Mouse (Mus musculus) layer of hippocampus, adult 2 months (tissue): ENCODE data around the gene Bahd1. TPM values are rescaled to one million over a fixed set of nuclear protein-coding genes. Genes with fewer than 3 reads are reported as not detected.

Experiments
- DNase-seq, 2 experiments: peaks; one replicate each; pipeline ENCODE4 v3.0.0; 2022; ENCODE audit warnings: low spot score in 2 of 2
- H3K27ac ChIP-seq: fragments of 200-600 bp; 2 replicates; pipeline ENCODE4 v1.8.1; 2022
- H3K4me3 ChIP-seq: fragments of 200-600 bp; 2 replicates; pipeline ENCODE4 v1.8.1; 2022; ENCODE audit warnings: mild to moderate bottlenecking
- CTCF ChIP-seq: fragments of 200-600 bp; conservative IDR thresholded peaks from 2 replicates; pipeline ENCODE4 v1.8.1; 2022; ENCODE audit warnings: antibody characterized with exemption, mild to moderate bottlenecking, moderate library complexity
- total RNA-seq, 2 experiments: library from RNA; stranded (reverse); gene quantifications; 2 replicates each; pipeline ENCODE4 v1.2.3; 2021

The Bahd1 gene
- total RNA-seq, 2 experiments from 2014 or later = 58.6 to 61.1 TPM

GRCm38 (mm10) chr2:118902051-118903025, 2.2 kb downstream of the Bahd1 start:
- peak; percentile 52 for TF ChIP-seq CTCF
- no peak for DNase-seq
- peak overlapping the region; percentile 87 for H3K4me3 ChIP-seq
- H3K27ac ChIP-seq = peak overlapping the region; percentile 94

GRCm38 (mm10) chr2:118903333-118903741, 3.2 kb downstream of the Bahd1 start:
- Histone ChIP-seq H3K27ac (no peak overlapping the region; the same call in 1 of the 2 replicates), H3K4me3 (peak overlapping the region; percentile 87)
- no peak for DNase-seq
- TF ChIP-seq CTCF = no peak; the same call in 1 of the 2 replicates

- no peak overlapping the region for H3K4me3 ChIP-seq
- DNase-seq = no peak
- TF ChIP-seq CTCF = no peak
- no peak overlapping the region for H3K27ac ChIP-seq
Observed at GRCm38 (mm10) chr2:118905433-118906117, 5.4 kb downstream of the Bahd1 start.

GRCm38 (mm10) chr2:118906118-118906492, 5.9 kb downstream of the Bahd1 start:
- no peak for TF ChIP-seq CTCF
- Histone ChIP-seq H3K27ac (no peak overlapping the region), H3K4me3 (no peak overlapping the region)
- DNase-seq = no peak

- DNase-seq = no peak
- TF ChIP-seq CTCF = no peak
- Histone ChIP-seq H3K4me3 (no peak overlapping the region), H3K27ac (no peak overlapping the region)
Observed at GRCm38 (mm10) chr2:118907781-118908180, 7.6 kb downstream of the Bahd1 start.

GRCm38 (mm10) chr2:118909151-118909550, 9.0 kb downstream of the Bahd1 start:
- no peak for TF ChIP-seq CTCF
- Histone ChIP-seq H3K27ac (no peak overlapping the region), H3K4me3 (no peak overlapping the region)
- no peak for DNase-seq

GRCm38 (mm10) chr2:118910605-118911278, 10.6 kb downstream of the Bahd1 start:
- Histone ChIP-seq H3K27ac (no peak overlapping the region), H3K4me3 (no peak overlapping the region)
- TF ChIP-seq CTCF = no peak
- DNase-seq = no peak

GRCm38 (mm10) chr2:118912706-118913105, 12.5 kb downstream of the Bahd1 start:
- no peak for DNase-seq
- no peak for TF ChIP-seq CTCF
- no peak overlapping the region for H3K4me3 ChIP-seq
- no peak overlapping the region for H3K27ac ChIP-seq

- DNase-seq = no peak
- Histone ChIP-seq H3K27ac (no peak overlapping the region), H3K4me3 (no peak overlapping the region)
- TF ChIP-seq CTCF = no peak
Observed at GRCm38 (mm10) chr2:118913551-118914276, 13.5 kb downstream of the Bahd1 start.

- Histone ChIP-seq H3K27ac (no peak overlapping the region), H3K4me3 (no peak overlapping the region)
- DNase-seq = no peak
- TF ChIP-seq CTCF = no peak
Observed at GRCm38 (mm10) chr2:118914685-118915084, 14.5 kb downstream of the Bahd1 start.

- no peak for DNase-seq
- Histone ChIP-seq H3K27ac (no peak overlapping the region), H3K4me3 (no peak overlapping the region)
- no peak for TF ChIP-seq CTCF
Observed at GRCm38 (mm10) chr2:118916436-118916835, 16.3 kb downstream of the Bahd1 start.

GRCm38 (mm10) chr2:118918543-118918942, 18.4 kb downstream of the Bahd1 start:
- DNase-seq = no peak
- Histone ChIP-seq H3K27ac (no peak overlapping the region), H3K4me3 (no peak overlapping the region)
- no peak for TF ChIP-seq CTCF
